ENCODE assay signal across 11 mouse cellular contexts in genomic region chr6:55680974-55681373, GRCm38 (mm10). TPM values are rescaled to one million over a fixed set of nuclear protein-coding genes. Genes with fewer than 3 reads are reported as not detected.
A peak's percentile ranks its signal among the peaks of the same experiment; 100 is the strongest.
DNase-seq lines count a peak whose midpoint lies in the region; ATAC-seq lines count a peak whose summit lies in the region.
"Had no signal": no experiment of that assay in that cellular context is flagged by ENCODE, and none has a peak within 500 bp of the region (broad histone marks: within the 10 kb centered on the region; RNA-seq: fewer than 3 reads in every experiment).

Gene Neurod6 (minus strand): TSS chr6:55681263.

- H3K27me3 ChIP-seq in forebrain, embryonic 16.5 days (replicated peaks; ENCODE audit: control insufficient read depth, insufficient read depth, low read length): no peaks in the 10 kb centered on the region
- H3K27me3 ChIP-seq in neural tube, embryonic 14.5 days (ENCODE audit: control insufficient read depth, insufficient read depth, low read length): no peaks in the 10 kb centered on the region

- peak; percentile 89 for ATAC-seq in forebrain, embryonic 16.5 days
- peak; percentile 90 for ATAC-seq in neural tube, embryonic 14.5 days (ENCODE audit: low read depth)
- no peak for ATAC-seq in erythroblast, adult 5-6 weeks (replicated peaks; ENCODE audit: low FRiP score, poor library complexity, severe bottlenecking)

- peak within 1 kb of the TSS; percentile 61 for H3K4me2 ChIP-seq in forebrain, embryonic 16.5 days (ENCODE audit: low read length)
- peak within 1 kb of the TSS; percentile 23 for H3K4me2 ChIP-seq in neural tube, embryonic 14.5 days (ENCODE audit: low read depth, low read length)

- peak within 1 kb of the TSS; percentile 49 for H3K4me3 ChIP-seq in forebrain, embryonic 16.5 days (replicated peaks; ENCODE audit: low read length)
- H3K4me3 ChIP-seq in neural tube, embryonic 14.5 days (ENCODE audit: low read depth, low read length): peak within 1 kb of the TSS; percentile 33

- WGBS in forebrain, embryonic 16.5 days: 24% methylated on average over 4 of the region's 4 CpGs
- WGBS in neural tube, embryonic 14.5 days: 40% methylated on average over 4 of the region's 4 CpGs

- DNase-seq in cerebellum, adult 9-11 months: peak; percentile 13
- DNase-seq in layer of hippocampus, postnatal 14 days (ENCODE audit: low spot score in 2 of 2): peak; percentile 76 to 92
- no peak for DNase-seq in heart, adult 9 months (ENCODE audit: low spot score in 2 of 2)
- no peak for DNase-seq in embryo, embryonic 10 days (ENCODE audit: low spot score)

- peak within 1 kb of the TSS; percentile 61 for H3K9ac ChIP-seq in forebrain, embryonic 16.5 days (replicated peaks; ENCODE audit: low read depth, low read length)
- peak within 1 kb of the TSS; percentile 44 for H3K9ac ChIP-seq in neural tube, embryonic 14.5 days (replicated peaks; ENCODE audit: low read depth, low read length)

- peaks cover 23% of the 10 kb centered on the region for H3K4me1 ChIP-seq in forebrain, embryonic 16.5 days (replicated peaks; ENCODE audit: control insufficient read depth, insufficient read depth, low read length)
- 0 out of 2 replicates have a peak, but pooled peaks cover 4% of the 10 kb centered on the region for H3K4me1 ChIP-seq in neural tube, embryonic 14.5 days (ENCODE audit: control insufficient read depth, insufficient read depth, low read length)

- no peaks in the 10 kb centered on the region for H3K36me3 ChIP-seq in forebrain, embryonic 16.5 days (ENCODE audit: control insufficient read depth, insufficient read depth)
- no peaks in the 10 kb centered on the region for H3K36me3 ChIP-seq in neural tube, embryonic 14.5 days (ENCODE audit: control insufficient read depth, insufficient read depth, low read length)
- H3K36me3 ChIP-seq: G1E had no signal

- peak within 1 kb of the TSS; percentile 99 for H3K27ac ChIP-seq in forebrain, embryonic 16.5 days (ENCODE audit: low read length)
- H3K27ac ChIP-seq in neural tube, embryonic 14.5 days (ENCODE audit: low read depth, low read length): peak within 1 kb of the TSS; percentile 87

- H3K9me3 ChIP-seq in forebrain, embryonic 16.5 days (ENCODE audit: control insufficient read depth, low read length): no peaks in the 10 kb centered on the region
- no peaks in the 10 kb centered on the region for H3K9me3 ChIP-seq in neural tube, embryonic 14.5 days (ENCODE audit: control insufficient read depth, low read length)
- H3K9me3 ChIP-seq: G1E had no signal

RNA-seq across cellular contexts. Expression of gene Neurod6, which starts in this region (rescaled TPM):
- 468 and 578 TPM in 2 replicates for polyA plus RNA-seq in forebrain, embryonic 16.5 days (2015; fragmentation: Nextera tagmentation; extraction: Ambion mirVana)
- total RNA-seq in layer of hippocampus, postnatal 14 days (2021): 100 to 1,000 TPM; 213 to 233 TPM
- polyA plus RNA-seq in neural tube, embryonic 14.5 days (2014; fragmentation: Nextera tagmentation; extraction: Ambion mirVana): 88.6 and 95.7 TPM in 2 replicates
- total RNA-seq in erythroblast, adult 5-6 weeks (2015; ENCODE audit: low replicate concordance): not detected in 2 replicates
- not detected in 2 replicates for total RNA-seq in erythroblast, adult 5-6 weeks (2017; ENCODE audit: low replicate concordance)
- total RNA-seq: G1E; hematopoietic stem cell, adult 5-6 weeks had no signal
- polyA plus RNA-seq: G1E; liver, embryonic 16.5 days; testis, adult 2 months had no signal

Comparison
In these comparisons a context has a peak if more than half of its experiments do, and no peak if none do; other contexts are left out.
1. RNA of gene Neurod6 (total RNA-seq): 213 to 233 TPM in layer of hippocampus, postnatal 14 days; not detected in erythroblast, adult 5-6 weeks; every median in the first group is over 100 times any median in the second.
2. DNase-seq: peak in cerebellum, adult 9-11 months (single experiment) and layer of hippocampus, postnatal 14 days (2 of 2); none in heart, adult 9 months (0 of 2) and embryo, embryonic 10 days (single experiment).